Mouse (Mus musculus) intestine, embryonic 14.5 days (tissue): Measurements from ENCODE around the gene Itsn1. TPM values are rescaled to one million over a fixed set of nuclear protein-coding genes. Genes with fewer than 3 reads are reported as not detected.
A peak's percentile ranks its signal among the peaks of the same experiment; 100 is the strongest.

Experiments
- ATAC-seq: fragments of 200-750 bp; cut with Nextera tagmentation; replicated peaks from 2 replicates; pipeline ENCODE4 v1.8.0; 2017; ENCODE audit warnings: low read depth, moderate number of reproducible peaks, moderate TSS enrichment, moderate library complexity; ENCODE audit not compliant: low FRiP score, low TSS enrichment
- DNase-seq: peaks from one replicate; pipeline ENCODE4 v3.0.0-alpha.2; 2018; ENCODE audit warnings: low spot score
- H3K27ac ChIP-seq: fragments of 300-500 bp; sonication (generic); 2 replicates; pipeline ENCODE4 v1.5.1; 2014; ENCODE audit warnings: low read depth, mild to moderate bottlenecking, control low read depth
- H3K27me3 ChIP-seq: fragments of 300-500 bp; sonication (generic); replicated peaks from 2 replicates; pipeline ENCODE4 v1.6.1; 2014; ENCODE audit warnings: low read length, control low read depth; ENCODE audit not compliant: control insufficient read depth, insufficient read depth
- H3K36me3 ChIP-seq: fragments of 300-500 bp; sonication (generic); 2 replicates; pipeline ENCODE4 v1.6.1; 2014; ENCODE audit warnings: low read length, control low read depth; ENCODE audit not compliant: control insufficient read depth, insufficient read depth
- H3K4me1 ChIP-seq: fragments of 300-500 bp; sonication (generic); replicated peaks from 2 replicates; pipeline ENCODE4 v1.6.1; 2014; ENCODE audit warnings: low read length, control low read depth, mixed read lengths; ENCODE audit not compliant: control insufficient read depth, insufficient read depth
- H3K4me2 ChIP-seq: fragments of 300-500 bp; sonication (generic); 2 replicates; pipeline ENCODE4 v1.6.1; 2014; ENCODE audit warnings: low read length
- H3K4me3 ChIP-seq: fragments of 300-500 bp; sonication (generic); 2 replicates; pipeline ENCODE4 v1.5.1; 2014; ENCODE audit warnings: low read depth, low read length, control low read depth, mixed read lengths
- H3K9ac ChIP-seq: fragments of 300-500 bp; sonication (generic); 2 replicates; pipeline ENCODE4 v1.6.1; 2014; ENCODE audit warnings: mild to moderate bottlenecking, low read length
- H3K9me3 ChIP-seq: fragments of 300-500 bp; sonication (generic); 2 replicates; pipeline ENCODE4 v1.6.1; 2016; ENCODE audit warnings: low read length, control low read depth; ENCODE audit not compliant: control insufficient read depth
- WGBS: fragments of 180-500 bp; shearing (Covaris S2); extraction: QIAGEN DNeasy Blood & Tissue Kit; methylation state at CpG from one replicate; pipeline ENCODE4 v1.1.7; 2014; 5-methylcytosine and 5-hydroxymethylcytosine counted together
- polyA plus RNA-seq: library from polyadenylated mRNA; unstranded; fragments of >200 nt; fragmentation: Nextera tagmentation; extraction: Ambion mirVana; gene quantifications from 2 replicates; pipeline ENCODE4 v1.2.1, GENCODE M21; 2014

Gene Itsn1
- polyA plus RNA-seq, 1 experiment from 2014 or later: 22.7 TPM

DNA sequence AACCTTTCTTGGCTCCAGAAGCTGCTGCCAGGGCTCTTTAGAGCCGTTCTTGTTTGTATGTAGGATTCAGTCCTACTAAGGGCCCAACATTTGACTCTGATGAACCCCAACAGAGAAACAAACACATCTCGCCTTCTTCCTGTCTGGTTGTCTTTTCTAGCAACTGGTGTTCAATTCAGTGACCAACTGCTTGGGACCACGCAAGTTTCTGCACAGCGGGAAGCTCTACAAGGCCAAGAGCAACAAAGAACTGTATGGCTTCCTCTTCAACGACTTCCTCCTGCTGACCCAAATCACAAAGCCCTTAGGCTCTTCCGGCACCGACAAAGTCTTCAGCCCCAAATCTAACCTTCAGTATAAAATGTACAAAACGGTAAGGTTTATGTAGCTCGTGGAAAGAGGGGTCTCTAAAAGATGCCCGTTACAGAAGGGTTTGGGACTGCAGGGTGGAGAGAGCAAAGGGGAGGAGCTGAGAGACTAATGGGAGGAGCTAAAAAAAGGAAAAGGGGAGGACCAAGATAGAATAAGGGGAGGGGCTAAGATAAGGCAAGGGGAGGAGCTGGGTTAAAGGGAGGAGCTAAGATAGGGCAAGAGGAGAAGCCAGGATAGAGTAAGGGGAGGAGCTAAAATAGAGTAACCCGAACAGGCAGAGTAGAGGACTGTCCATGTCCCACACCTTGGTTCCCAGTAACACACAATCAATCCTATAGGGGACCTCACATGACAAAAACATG, 176.2 kb downstream of the Itsn1 start:
- WGBS: 87% methylated on average over 11 of the region's 11 CpGs
- Histone ChIP-seq H3K4me2 (no peak overlapping the region), H3K9me3 (no peaks in the 10 kb centered on the region), H3K9ac (no peak overlapping the region), H3K4me3 (no peak overlapping the region), H3K27me3 (no peaks in the 10 kb centered on the region), H3K36me3 (no peaks in the 10 kb centered on the region), H3K4me1 (no peaks in the 10 kb centered on the region), H3K27ac (no peak overlapping the region)
- no peak for DNase-seq
- no peak for ATAC-seq

DNA sequence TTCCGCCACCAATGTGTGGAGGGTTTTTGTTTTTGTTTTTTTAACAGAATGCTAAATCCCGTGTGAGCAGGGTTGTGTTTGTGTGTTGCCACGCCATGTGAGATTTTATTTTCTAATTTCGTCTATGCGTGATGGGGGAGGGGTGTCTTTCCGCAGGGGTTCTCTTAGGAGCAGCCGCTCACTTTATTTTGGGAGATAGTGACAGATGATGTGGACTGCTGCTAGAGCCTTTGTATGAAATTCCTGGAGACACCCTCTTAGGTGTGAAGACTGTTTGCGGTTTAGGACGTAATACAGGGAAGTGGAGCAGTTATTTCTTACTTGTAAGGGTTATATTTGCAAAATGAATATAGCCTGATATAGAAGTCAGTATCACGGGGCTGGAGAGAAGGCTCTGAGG, 176.9 kb downstream of the Itsn1 start:
- Histone ChIP-seq H3K9ac (no peak overlapping the region), H3K27ac (no peak overlapping the region), H3K9me3 (no peaks in the 10 kb centered on the region), H3K4me3 (no peak overlapping the region), H3K4me2 (no peak overlapping the region), H3K36me3 (no peaks in the 10 kb centered on the region), H3K27me3 (no peaks in the 10 kb centered on the region), H3K4me1 (no peaks in the 10 kb centered on the region)
- no peak for DNase-seq
- ATAC-seq: no peak
- WGBS: 87% methylated on average over 10 of the region's 10 CpGs

- Histone ChIP-seq H3K9me3 (no peaks in the 10 kb centered on the region), H3K27ac (no peak overlapping the region), H3K4me2 (no peak overlapping the region), H3K36me3 (no peaks in the 10 kb centered on the region), H3K4me1 (no peaks in the 10 kb centered on the region), H3K4me3 (no peak overlapping the region), H3K9ac (no peak overlapping the region), H3K27me3 (no peaks in the 10 kb centered on the region)
- DNase-seq (no peak), ATAC-seq (no peak)
- WGBS: 87% methylated on average over 5 of the region's 5 CpGs
Observed at GRCm38 (mm10) chr16:91906672-91907071, 177.6 kb downstream of the Itsn1 start.

DNA sequence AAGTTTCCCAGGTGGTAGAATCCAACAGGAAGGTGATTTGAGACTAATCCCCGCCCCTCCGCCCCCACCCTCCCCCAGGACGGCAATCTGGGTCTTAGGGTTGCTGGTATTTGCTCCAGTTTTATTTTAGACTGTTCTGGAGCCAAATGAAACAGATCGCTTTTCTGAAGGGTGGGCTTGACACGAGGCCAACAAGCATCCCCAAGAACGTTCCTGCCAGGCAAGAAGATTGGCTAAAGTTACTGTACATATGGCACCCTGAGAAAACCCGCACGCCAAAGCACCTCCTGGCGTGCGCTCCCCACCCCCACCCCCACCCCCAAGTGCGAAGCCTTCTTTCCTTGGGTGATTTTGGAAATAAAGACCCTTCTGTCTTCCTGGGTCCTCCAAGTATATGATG, 178.1 kb downstream of the Itsn1 start:
- H3K27ac ChIP-seq: no peak overlapping the region
- H3K4me2 ChIP-seq: no peak overlapping the region
- DNase-seq (no peak), ATAC-seq (no peak)
- no peaks in the 10 kb centered on the region for H3K4me1 ChIP-seq
- H3K27me3 ChIP-seq: no peaks in the 10 kb centered on the region
- H3K9ac ChIP-seq: no peak overlapping the region
- H3K9me3 ChIP-seq: no peaks in the 10 kb centered on the region
- 77% methylated on average over 11 of the region's 11 CpGs for WGBS
- no peaks in the 10 kb centered on the region for H3K36me3 ChIP-seq
- no peak overlapping the region for H3K4me3 ChIP-seq

DNA sequence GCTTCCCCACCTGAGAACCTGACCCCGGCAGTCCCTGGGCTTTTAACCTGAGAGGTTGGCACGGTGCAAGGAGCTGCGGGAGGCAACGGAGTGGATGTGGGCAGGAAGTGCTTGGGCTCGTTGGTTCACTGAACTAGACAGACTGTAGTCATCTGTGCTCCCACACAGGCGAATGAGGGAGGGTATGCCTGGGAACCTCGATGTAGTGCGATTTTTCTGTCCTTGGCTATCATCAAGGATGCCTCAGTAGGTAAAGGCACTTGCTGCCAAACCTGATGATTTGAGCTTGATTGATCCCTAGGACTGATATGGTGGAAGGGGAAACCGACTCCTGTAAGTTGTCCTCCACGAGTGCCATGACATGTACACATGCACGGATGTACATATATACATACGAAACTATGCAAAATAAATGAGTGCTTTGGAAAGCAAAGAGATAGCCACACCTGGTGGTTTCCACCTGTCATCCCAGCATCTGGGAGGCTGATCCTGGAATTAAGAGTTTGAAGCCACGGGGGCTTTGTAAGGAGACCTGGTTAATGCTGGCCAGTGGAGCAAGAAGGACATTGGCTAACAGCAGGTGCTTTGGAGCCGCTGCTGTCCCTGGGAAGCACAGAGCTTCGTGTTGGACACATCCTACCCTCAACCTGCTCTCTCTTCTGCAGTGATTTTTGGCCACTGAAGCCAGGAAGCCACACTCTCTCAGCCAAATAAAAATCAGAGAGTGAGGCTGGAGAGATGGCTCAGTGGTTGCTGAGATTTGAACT, 180.7 kb downstream of the Itsn1 start:
- H3K9me3 ChIP-seq: no peaks in the 10 kb centered on the region
- H3K4me2 ChIP-seq: no peak overlapping the region
- H3K4me3 ChIP-seq: no peak overlapping the region
- ATAC-seq: no peak
- H3K9ac ChIP-seq: no peak overlapping the region
- no peaks in the 10 kb centered on the region for H3K36me3 ChIP-seq
- WGBS: 85% methylated on average over 15 of the region's 15 CpGs
- no peak overlapping the region for H3K27ac ChIP-seq
- H3K4me1 ChIP-seq: no peaks in the 10 kb centered on the region
- no peaks in the 10 kb centered on the region for H3K27me3 ChIP-seq
- DNase-seq: no peak

- H3K36me3 ChIP-seq: no peaks in the 10 kb centered on the region
- H3K4me3 ChIP-seq: peak overlapping the region; percentile 18; the same call in 1 of the 2 replicates
- WGBS: 35% methylated on average over 17 of the region's 17 CpGs
- peak; percentile 89 for DNase-seq
- H3K9ac ChIP-seq: 0 out of 2 replicates have a peak overlapping the region, but pooled peaks have one; percentile 12
- no peak overlapping the region for H3K27ac ChIP-seq
- no peaks in the 10 kb centered on the region for H3K9me3 ChIP-seq
- no peaks in the 10 kb centered on the region for H3K27me3 ChIP-seq
- ATAC-seq: peak; percentile 78
- no peaks in the 10 kb centered on the region for H3K4me1 ChIP-seq
- peak overlapping the region; percentile 35 for H3K4me2 ChIP-seq
Observed at GRCm38 (mm10) chr16:91917631-91918096, 188.6 kb downstream of the Itsn1 start.

DNA sequence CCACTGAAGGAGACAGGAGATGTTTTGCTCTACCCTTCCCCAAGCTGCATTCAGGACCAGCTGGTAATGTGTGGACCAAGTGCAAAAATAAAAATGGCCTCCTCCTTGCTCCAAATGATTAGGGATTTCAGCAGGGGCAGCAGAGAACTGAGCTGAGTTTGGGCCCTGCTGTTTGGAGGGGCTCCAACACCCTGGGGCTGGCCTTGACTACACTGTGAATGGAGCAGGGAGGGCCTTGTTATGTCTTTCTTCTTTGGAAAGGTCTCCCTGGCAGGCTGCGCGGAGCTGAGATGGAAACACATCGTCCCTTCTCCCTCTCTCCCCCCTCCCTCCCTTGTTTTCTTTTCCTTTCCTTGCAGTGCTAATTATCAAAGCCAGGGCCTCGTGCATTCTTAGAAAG, 189.4 kb downstream of the Itsn1 start:
- no peak overlapping the region for H3K27ac ChIP-seq
- H3K36me3 ChIP-seq: peaks cover 6% of the 10 kb centered on the region; the same call in 1 of the 2 replicates
- no peak overlapping the region for H3K9ac ChIP-seq
- no peak for DNase-seq
- 77% methylated on average over 4 of the region's 4 CpGs for WGBS
- H3K4me1 ChIP-seq: no peaks in the 10 kb centered on the region
- no peaks in the 10 kb centered on the region for H3K27me3 ChIP-seq
- no peak for ATAC-seq
- H3K4me2 ChIP-seq: no peak overlapping the region
- no peaks in the 10 kb centered on the region for H3K9me3 ChIP-seq
- H3K4me3 ChIP-seq: no peak overlapping the region

DNA sequence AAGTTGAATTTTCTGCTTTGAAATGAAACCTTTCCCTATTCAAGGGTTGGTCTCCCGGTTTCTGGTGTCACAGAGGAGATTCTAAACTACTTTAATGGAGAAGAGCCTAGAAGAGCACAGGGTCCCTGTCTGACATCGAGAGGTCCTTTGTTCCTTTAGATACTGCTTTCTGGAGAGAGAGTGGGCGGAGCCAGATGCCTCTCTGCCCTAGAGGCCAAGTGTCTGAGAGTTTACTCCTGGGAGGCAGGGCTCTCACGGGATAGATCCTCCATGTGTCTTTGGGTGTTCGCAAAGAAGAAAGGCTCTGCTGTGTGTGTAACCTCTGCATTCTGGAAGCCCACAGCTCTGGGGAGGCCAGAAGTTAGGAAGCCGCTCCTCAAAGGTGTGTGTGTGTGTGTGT, 190.0 kb downstream of the Itsn1 start:
- Histone ChIP-seq H3K4me3 (no peak overlapping the region), H3K4me1 (no peaks in the 10 kb centered on the region), H3K4me2 (no peak overlapping the region), H3K36me3 (peaks cover 12% of the 10 kb centered on the region), H3K27me3 (no peaks in the 10 kb centered on the region), H3K27ac (no peak overlapping the region), H3K9ac (no peak overlapping the region), H3K9me3 (no peaks in the 10 kb centered on the region)
- DNase-seq (no peak), ATAC-seq (no peak)
- 53% methylated on average over 6 of the region's 6 CpGs for WGBS
